Mouse (Mus musculus): Measurements from ENCODE around the gene Gcnt1. TPM values are rescaled to one million over a fixed set of nuclear protein-coding genes. Genes with fewer than 3 reads are reported as not detected.
A peak's percentile ranks its signal among the peaks of the same experiment; 100 is the strongest.

The Gcnt1 gene
- total and polyA plus RNA-seq, 3 experiments, result 1.1 to 12.1 (median 10.8) TPM

- no peak for TF ChIP-seq EP300 (IDR thresholded peaks at IDR 0.05; ENCODE audit: insufficient read depth, low read depth, low read length)
- no peak for TF ChIP-seq CTCF (IDR thresholded peaks at IDR 0.05)
- TF ChIP-seq POLR2A (IDR thresholded peaks at IDR 0.05; ENCODE audit: insufficient read depth, low read depth, low read length), result no peak
- 76% methylated on average over 5 of the region's 5 CpGs for WGBS
- DNase-seq, result peak in 1 of 2 experiments; percentile 26
- no peaks in the 10 kb centered on the region for H3K36me3 ChIP-seq (ENCODE audit: control insufficient read depth, insufficient read depth, low read length)
- H3K9ac ChIP-seq (ENCODE audit: low read depth, low read length), result no peak overlapping the region
- H3K27me3 ChIP-seq (ENCODE audit: control insufficient read depth, insufficient read depth, low read length), result no peaks in the 10 kb centered on the region
- no peaks in the 10 kb centered on the region for H3K4me1 ChIP-seq (ENCODE audit: control insufficient read depth, insufficient read depth, low read length)
- no peak overlapping the region for H3K4me3 ChIP-seq
- H3K79me2 ChIP-seq (replicated peaks; ENCODE audit: control insufficient read depth, insufficient read depth, low read length), result no peaks in the 10 kb centered on the region
- intact Hi-C loops (cut with DNase I), result loop anchor here (1.0 kb wide), 1 partner anchor 11 kb away; no protein-coding TSS in a partner anchor
- H3K27ac ChIP-seq, result no peak overlapping the region
Observed at GRCm38 (mm10) chr19:17312671-17313180, 59.9 kb downstream of the Gcnt1 start.

DNA sequence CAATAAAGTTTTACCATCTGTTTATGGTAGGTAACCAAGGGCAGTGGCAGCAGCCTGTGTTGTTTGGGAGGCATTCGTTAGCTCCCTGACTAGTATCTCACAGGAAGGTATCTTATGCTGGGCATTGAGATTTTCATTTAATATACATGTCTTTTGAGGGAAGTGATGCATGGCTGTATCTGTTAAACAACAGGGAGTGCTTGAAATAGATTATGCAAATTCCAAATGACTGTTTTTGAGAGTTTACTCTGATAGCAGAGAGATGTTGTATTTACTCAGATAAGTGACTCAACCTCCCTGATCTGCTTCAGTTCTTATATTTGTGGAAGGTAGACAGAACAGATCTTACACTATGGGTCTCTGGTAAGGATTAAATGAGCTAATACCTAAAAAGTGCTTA, 61.1 kb downstream of the Gcnt1 start:
- TF ChIP-seq EP300 (IDR thresholded peaks at IDR 0.05; ENCODE audit: insufficient read depth, low read depth, low read length), result no peak
- TF ChIP-seq CTCF (IDR thresholded peaks at IDR 0.05), result no peak
- TF ChIP-seq POLR2A (IDR thresholded peaks at IDR 0.05; ENCODE audit: insufficient read depth, low read depth, low read length), result no peak
- H3K27me3 ChIP-seq (ENCODE audit: control insufficient read depth, insufficient read depth, low read length), result no peaks in the 10 kb centered on the region
- H3K4me1 ChIP-seq (ENCODE audit: control insufficient read depth, insufficient read depth, low read length), result no peaks in the 10 kb centered on the region
- H3K4me3 ChIP-seq, result no peak overlapping the region
- DNase-seq, result no peak
- WGBS, result 81% methylated on average over 1 of the region's 1 CpGs
- H3K27ac ChIP-seq, result no peak overlapping the region
- intact Hi-C loops (cut with DNase I), result no loop called here
- no peaks in the 10 kb centered on the region for H3K79me2 ChIP-seq (replicated peaks; ENCODE audit: control insufficient read depth, insufficient read depth, low read length)
- H3K9ac ChIP-seq (ENCODE audit: low read depth, low read length), result no peak overlapping the region
- no peaks in the 10 kb centered on the region for H3K36me3 ChIP-seq (ENCODE audit: control insufficient read depth, insufficient read depth, low read length)

- WGBS, result 90% methylated on average over 2 of the region's 2 CpGs
- Histone ChIP-seq H3K4me1 (ENCODE audit: control insufficient read depth, insufficient read depth, low read length) (no peaks in the 10 kb centered on the region), H3K27ac (no peak overlapping the region), H3K36me3 (ENCODE audit: control insufficient read depth, insufficient read depth, low read length) (no peaks in the 10 kb centered on the region), H3K9ac (ENCODE audit: low read depth, low read length) (no peak overlapping the region), H3K4me3 (no peak overlapping the region), H3K79me2 (replicated peaks; ENCODE audit: control insufficient read depth, insufficient read depth, low read length) (no peaks in the 10 kb centered on the region), H3K27me3 (ENCODE audit: control insufficient read depth, insufficient read depth, low read length) (no peaks in the 10 kb centered on the region)
- TF ChIP-seq EP300 (IDR thresholded peaks at IDR 0.05; ENCODE audit: insufficient read depth, low read depth, low read length) (no peak), CTCF (IDR thresholded peaks at IDR 0.05) (no peak), POLR2A (IDR thresholded peaks at IDR 0.05; ENCODE audit: insufficient read depth, low read depth, low read length) (no peak)
- no peak for DNase-seq
- intact Hi-C loops (cut with DNase I), result no loop called here
Observed at GRCm38 (mm10) chr19:17311031-17311430, 61.6 kb downstream of the Gcnt1 start.

GRCm38 (mm10) chr19:17296081-17296480, 76.6 kb downstream of the Gcnt1 start:
- no peak overlapping the region for H3K9ac ChIP-seq (ENCODE audit: low read depth, low read length)
- DNase-seq, result no peak
- no peaks in the 10 kb centered on the region for H3K79me2 ChIP-seq (replicated peaks; ENCODE audit: control insufficient read depth, insufficient read depth, low read length)
- 64% methylated on average over 5 of the region's 5 CpGs for WGBS
- H3K27me3 ChIP-seq (ENCODE audit: control insufficient read depth, insufficient read depth, low read length), result no peaks in the 10 kb centered on the region
- no peak overlapping the region for H3K4me3 ChIP-seq
- H3K4me1 ChIP-seq (ENCODE audit: control insufficient read depth, insufficient read depth, low read length), result no peaks in the 10 kb centered on the region
- H3K27ac ChIP-seq, result no peak overlapping the region
- TF ChIP-seq CTCF (IDR thresholded peaks at IDR 0.05) (no peak), EP300 (IDR thresholded peaks at IDR 0.05; ENCODE audit: insufficient read depth, low read depth, low read length) (no peak), POLR2A (IDR thresholded peaks at IDR 0.05; ENCODE audit: insufficient read depth, low read depth, low read length) (no peak)
- H3K36me3 ChIP-seq (ENCODE audit: control insufficient read depth, insufficient read depth, low read length), result no peaks in the 10 kb centered on the region
- intact Hi-C loops (cut with DNase I), result no loop called here

DNA sequence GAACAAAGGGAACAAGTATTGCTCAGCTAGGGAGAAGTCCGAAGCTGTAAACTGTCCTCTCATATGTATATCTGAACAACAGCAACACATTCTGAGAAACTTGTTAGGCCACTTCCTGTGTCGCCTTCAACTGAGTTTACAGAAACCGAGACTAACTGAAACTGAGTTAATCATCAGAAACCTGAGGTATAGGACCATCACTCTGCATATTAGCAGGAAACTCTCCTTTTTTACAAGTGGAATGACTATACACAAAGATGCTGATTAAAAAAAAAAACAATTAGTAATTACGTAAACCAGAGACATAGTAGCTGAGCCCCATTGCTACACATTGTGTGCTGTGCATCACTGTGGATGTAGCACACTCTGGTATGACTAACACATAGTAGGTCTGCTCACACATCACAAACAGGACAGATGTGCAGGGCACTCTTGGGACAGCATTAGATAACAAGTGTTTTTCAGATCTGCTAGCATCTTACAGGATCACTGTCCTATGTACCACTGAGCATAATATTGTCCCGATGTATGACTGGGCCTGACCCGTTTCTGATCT, 77.4 kb downstream of the Gcnt1 start:
- Histone ChIP-seq H3K79me2 (replicated peaks; ENCODE audit: control insufficient read depth, insufficient read depth, low read length) (no peaks in the 10 kb centered on the region), H3K4me3 (no peak overlapping the region), H3K27me3 (ENCODE audit: control insufficient read depth, insufficient read depth, low read length) (no peaks in the 10 kb centered on the region), H3K36me3 (ENCODE audit: control insufficient read depth, insufficient read depth, low read length) (no peaks in the 10 kb centered on the region), H3K27ac (no peak overlapping the region), H3K9ac (ENCODE audit: low read depth, low read length) (no peak overlapping the region), H3K4me1 (ENCODE audit: control insufficient read depth, insufficient read depth, low read length) (no peaks in the 10 kb centered on the region)
- TF ChIP-seq POLR2A (IDR thresholded peaks at IDR 0.05; ENCODE audit: insufficient read depth, low read depth, low read length) (no peak), CTCF (IDR thresholded peaks at IDR 0.05) (no peak), EP300 (IDR thresholded peaks at IDR 0.05; ENCODE audit: insufficient read depth, low read depth, low read length) (no peak)
- 80% methylated on average over 6 of the region's 6 CpGs for WGBS
- intact Hi-C loops (cut with DNase I), result no loop called here
- DNase-seq, result no peak

GRCm38 (mm10) chr19:17294136-17294535, 78.5 kb downstream of the Gcnt1 start:
- Histone ChIP-seq H3K4me3 (no peak overlapping the region), H3K27ac (no peak overlapping the region), H3K27me3 (ENCODE audit: control insufficient read depth, insufficient read depth, low read length) (no peaks in the 10 kb centered on the region), H3K36me3 (ENCODE audit: control insufficient read depth, insufficient read depth, low read length) (no peaks in the 10 kb centered on the region), H3K4me1 (ENCODE audit: control insufficient read depth, insufficient read depth, low read length) (peaks cover 2% of the 10 kb centered on the region), H3K79me2 (replicated peaks; ENCODE audit: control insufficient read depth, insufficient read depth, low read length) (no peaks in the 10 kb centered on the region), H3K9ac (ENCODE audit: low read depth, low read length) (no peak overlapping the region)
- intact Hi-C loops (cut with DNase I), result no loop called here
- TF ChIP-seq POLR2A (IDR thresholded peaks at IDR 0.05; ENCODE audit: insufficient read depth, low read depth, low read length), result no peak
- TF ChIP-seq EP300 (IDR thresholded peaks at IDR 0.05; ENCODE audit: insufficient read depth, low read depth, low read length), result no peak
- no peak for TF ChIP-seq CTCF (IDR thresholded peaks at IDR 0.05)
- WGBS, result 75% methylated on average over 5 of the region's 5 CpGs
- no peak for DNase-seq

Measured in heart, adult 2 months (tissue).